Mouse (Mus musculus) brain, embryonic 14.5 days (tissue): ENCODE data around the gene Gadd45b.

Experiments
- CTCF ChIP-seq: fragments of 200-500 bp; IDR thresholded peaks from 2 replicates; pipeline ENCODE4 v1.5.1; 2012; ENCODE audit warnings: inconsistent platforms, mild to moderate bottlenecking, moderate library complexity, borderline replicate concordance; ENCODE audit not compliant: insufficient read depth, insufficient read length; ENCODE audit errors: extremely low read depth
- POLR2A ChIP-seq: fragments of 200-500 bp; IDR thresholded peaks from 2 replicates; pipeline ENCODE4 v1.6.1; 2012; ENCODE audit warnings: mild to moderate bottlenecking, inconsistent platforms, borderline replicate concordance; ENCODE audit not compliant: poor library complexity, insufficient read depth, insufficient read length, severe bottlenecking; ENCODE audit errors: extremely low read depth

GRCm38 (mm10) chr10:80973722-80974121 is 43.8 kb downstream of the Gadd45b start:
- TF ChIP-seq CTCF (no peak), POLR2A (no peak)
